Mouse (Mus musculus): Measurements from ENCODE around the gene Fam124b. TPM values are rescaled to one million over a fixed set of nuclear protein-coding genes. Genes with fewer than 3 reads are reported as not detected.

Gene Fam124b
- total and polyA plus RNA-seq, 3 experiments, result 0.27 TPM; not detected in 2

GRCm38 (mm10) chr1:80166577-80166976 lies 51.7 kb downstream of the Fam124b start:
- Histone ChIP-seq H3K27me3 (ENCODE audit: insufficient read depth, low read length) (no peaks in the 10 kb centered on the region), H3K36me3 (replicated peaks) (no peaks in the 10 kb centered on the region), H3K9me3 (replicated peaks) (no peaks in the 10 kb centered on the region), H3K4me1 (ENCODE audit: insufficient read depth, low read depth, low read length) (no peaks in the 10 kb centered on the region), H3K4me3 (ENCODE audit: low read depth, low read length) (no peak overlapping the region)
- DNase-seq (ENCODE audit: low spot score) (no peak), ATAC-seq (ENCODE audit: extremely low read depth, insufficient number of reproducible peaks, low FRiP score, poor library complexity, severe bottlenecking) (no peak)
- TF ChIP-seq CTCF (IDR thresholded peaks at IDR 0.05; ENCODE audit: low read depth, low read length) (no peak), GATA2 (IDR thresholded peaks at IDR 0.05; ENCODE audit: borderline replicate concordance, low read depth, low read length) (no peak), GATA1 (IDR thresholded peaks at IDR 0.05; ENCODE audit: borderline replicate concordance, low read length) (no peak), TAL1 (conservative IDR thresholded peaks at IDR 0.05; ENCODE audit: low read depth, low read length) (no peak), POLR2AphosphoS5 (IDR thresholded peaks at IDR 0.05; ENCODE audit: insufficient replicate concordance, low read depth, low read length) (no peak)

GRCm38 (mm10) chr1:80165391-80165790 lies 52.9 kb downstream of the Fam124b start:
- no peak for ATAC-seq (ENCODE audit: extremely low read depth, insufficient number of reproducible peaks, low FRiP score, poor library complexity, severe bottlenecking)
- no peak for DNase-seq (ENCODE audit: low spot score)

GRCm38 (mm10) chr1:80162943-80163342 lies 55.3 kb downstream of the Fam124b start:
- DNase-seq (ENCODE audit: low spot score) (no peak), ATAC-seq (ENCODE audit: extremely low read depth, insufficient number of reproducible peaks, low FRiP score, poor library complexity, severe bottlenecking) (no peak)
- H3K36me3 ChIP-seq (replicated peaks), result no peaks in the 10 kb centered on the region
- no peaks in the 10 kb centered on the region for H3K4me1 ChIP-seq (ENCODE audit: insufficient read depth, low read depth, low read length)
- no peak overlapping the region for H3K4me3 ChIP-seq (ENCODE audit: low read depth, low read length)
- H3K9me3 ChIP-seq (replicated peaks), result no peaks in the 10 kb centered on the region
- H3K27me3 ChIP-seq (ENCODE audit: insufficient read depth, low read length), result no peaks in the 10 kb centered on the region
- TF ChIP-seq GATA2 (IDR thresholded peaks at IDR 0.05; ENCODE audit: borderline replicate concordance, low read depth, low read length) (no peak), GATA1 (IDR thresholded peaks at IDR 0.05; ENCODE audit: borderline replicate concordance, low read length) (no peak), POLR2AphosphoS5 (IDR thresholded peaks at IDR 0.05; ENCODE audit: insufficient replicate concordance, low read depth, low read length) (no peak), TAL1 (conservative IDR thresholded peaks at IDR 0.05; ENCODE audit: low read depth, low read length) (no peak), CTCF (IDR thresholded peaks at IDR 0.05; ENCODE audit: low read depth, low read length) (no peak)

More at GRCm38 (mm10) chr1:80165391-80165790, 52.9 kb downstream of the Fam124b start:
- H3K4me1 ChIP-seq (ENCODE audit: insufficient read depth, low read depth, low read length), result no peaks in the 10 kb centered on the region
- no peaks in the 10 kb centered on the region for H3K9me3 ChIP-seq (replicated peaks)
- H3K4me3 ChIP-seq (ENCODE audit: low read depth, low read length), result no peak overlapping the region
- H3K36me3 ChIP-seq (replicated peaks), result no peaks in the 10 kb centered on the region
- TF ChIP-seq POLR2AphosphoS5 (IDR thresholded peaks at IDR 0.05; ENCODE audit: insufficient replicate concordance, low read depth, low read length) (no peak), TAL1 (conservative IDR thresholded peaks at IDR 0.05; ENCODE audit: low read depth, low read length) (no peak), GATA1 (IDR thresholded peaks at IDR 0.05; ENCODE audit: borderline replicate concordance, low read length) (no peak), GATA2 (IDR thresholded peaks at IDR 0.05; ENCODE audit: borderline replicate concordance, low read depth, low read length) (no peak), CTCF (IDR thresholded peaks at IDR 0.05; ENCODE audit: low read depth, low read length) (no peak)
- H3K27me3 ChIP-seq (ENCODE audit: insufficient read depth, low read length), result no peaks in the 10 kb centered on the region

- no peak for DNase-seq (ENCODE audit: low spot score)
- no peak for ATAC-seq (ENCODE audit: extremely low read depth, insufficient number of reproducible peaks, low FRiP score, poor library complexity, severe bottlenecking)
- Histone ChIP-seq H3K4me3 (ENCODE audit: low read depth, low read length) (no peak overlapping the region), H3K9me3 (replicated peaks) (no peaks in the 10 kb centered on the region), H3K27me3 (ENCODE audit: insufficient read depth, low read length) (no peaks in the 10 kb centered on the region), H3K36me3 (replicated peaks) (no peaks in the 10 kb centered on the region), H3K4me1 (ENCODE audit: insufficient read depth, low read depth, low read length) (no peaks in the 10 kb centered on the region)
- TF ChIP-seq POLR2AphosphoS5 (IDR thresholded peaks at IDR 0.05; ENCODE audit: insufficient replicate concordance, low read depth, low read length), result no peak
- no peak for TF ChIP-seq CTCF (IDR thresholded peaks at IDR 0.05; ENCODE audit: low read depth, low read length)
- TF ChIP-seq GATA2 (IDR thresholded peaks at IDR 0.05; ENCODE audit: borderline replicate concordance, low read depth, low read length), result no peak
- no peak for TF ChIP-seq GATA1 (IDR thresholded peaks at IDR 0.05; ENCODE audit: borderline replicate concordance, low read length)
- no peak for TF ChIP-seq TAL1 (conservative IDR thresholded peaks at IDR 0.05; ENCODE audit: low read depth, low read length)
These were observed 58.7 kb downstream of the Fam124b start for GRCm38 (mm10) chr1:80159586-80159985.

GRCm38 (mm10) chr1:80154902-80155301 lies 63.4 kb downstream of the Fam124b start:
- DNase-seq (ENCODE audit: low spot score) (no peak), ATAC-seq (ENCODE audit: extremely low read depth, insufficient number of reproducible peaks, low FRiP score, poor library complexity, severe bottlenecking) (no peak)
- Histone ChIP-seq H3K4me3 (ENCODE audit: low read depth, low read length) (no peak overlapping the region), H3K4me1 (ENCODE audit: insufficient read depth, low read depth, low read length) (no peaks in the 10 kb centered on the region), H3K27me3 (ENCODE audit: insufficient read depth, low read length) (no peaks in the 10 kb centered on the region), H3K9me3 (replicated peaks) (no peaks in the 10 kb centered on the region), H3K36me3 (replicated peaks) (no peaks in the 10 kb centered on the region)
- TF ChIP-seq CTCF (IDR thresholded peaks at IDR 0.05; ENCODE audit: low read depth, low read length) (no peak), GATA1 (IDR thresholded peaks at IDR 0.05; ENCODE audit: borderline replicate concordance, low read length) (no peak), POLR2AphosphoS5 (IDR thresholded peaks at IDR 0.05; ENCODE audit: insufficient replicate concordance, low read depth, low read length) (no peak), GATA2 (IDR thresholded peaks at IDR 0.05; ENCODE audit: borderline replicate concordance, low read depth, low read length) (no peak), TAL1 (conservative IDR thresholded peaks at IDR 0.05; ENCODE audit: low read depth, low read length) (no peak)

- DNase-seq (ENCODE audit: low spot score) (no peak), ATAC-seq (ENCODE audit: extremely low read depth, insufficient number of reproducible peaks, low FRiP score, poor library complexity, severe bottlenecking) (no peak)
- H3K4me1 ChIP-seq (ENCODE audit: insufficient read depth, low read depth, low read length), result no peaks in the 10 kb centered on the region
- no peaks in the 10 kb centered on the region for H3K27me3 ChIP-seq (ENCODE audit: insufficient read depth, low read length)
- no peaks in the 10 kb centered on the region for H3K9me3 ChIP-seq (replicated peaks)
- no peaks in the 10 kb centered on the region for H3K36me3 ChIP-seq (replicated peaks)
- H3K4me3 ChIP-seq (ENCODE audit: low read depth, low read length), result no peak overlapping the region
- TF ChIP-seq CTCF (IDR thresholded peaks at IDR 0.05; ENCODE audit: low read depth, low read length), result peak; percentile 16; the same call in 1 of the 2 replicates
- no peak for TF ChIP-seq GATA2 (IDR thresholded peaks at IDR 0.05; ENCODE audit: borderline replicate concordance, low read depth, low read length)
These were observed 65.1 kb downstream of the Fam124b start for GRCm38 (mm10) chr1:80153125-80153716.
